Mouse (Mus musculus) kidney, adult 10 weeks (tissue): ENCODE data around the gene Ss18l2. TPM values are rescaled to one million over a fixed set of nuclear protein-coding genes. Genes with fewer than 3 reads are reported as not detected.

Source experiments
- polyA plus RNA-seq: library from polyadenylated mRNA; stranded (reverse); fragments of 350-450 nt; fragmentation: Illumina TruSeq; extraction: RNeasy Lipid Tissue Mini Kit (QIAGEN cat#74804); gene quantifications from one replicate; pipeline ENCODE4 v1.2.3, GENCODE M21; 2014; ENCODE audit warnings: low read depth, low replicate concordance

The Ss18l2 gene
- 77.1 TPM for polyA plus RNA-seq

GRCm38 (mm10) chr9:121709898-121710583 is at the start of gene Ss18l2:
Gene Ss18l2 (plus strand): TSS chr9:121710329.

GRCm38 (mm10) chr9:121704646-121705625 is 5.2 kb upstream of the Ss18l2 start, which contains the start of gene Sec22c:
Gene Sec22c (minus strand): TSS chr9:121705490.

GRCm38 (mm10) chr9:121718792-121719318 is 8.7 kb downstream of the Ss18l2 start, which contains the start of gene Nktr:
Gene Nktr (plus strand): TSS chr9:121719169.

GRCm38 (mm10) chr9:121759091-121760081 is 49.3 kb downstream of the Ss18l2 start, which contains the start of gene Zfp651:
Gene Zfp651 (plus strand): TSS chr9:121759330.

Other genes with a start within 250 kb of the Ss18l2 start
- gene Cck, start 214.6 kb upstream of the Ss18l2 start, polyA plus RNA-seq, result 10.9 TPM
- gene Lyzl4, start 68.2 kb upstream of the Ss18l2 start, polyA plus RNA-seq, result not detected
- gene Vipr1, start 67.6 kb upstream of the Ss18l2 start, polyA plus RNA-seq, result 0.24 TPM
- 6.2 TPM for gene Sec22c, start 4.8 kb upstream of the Ss18l2 start, polyA plus RNA-seq
- 81.3 TPM for gene Nktr, start 8.8 kb downstream of the Ss18l2 start, polyA plus RNA-seq
- gene Zfp651, start 49.0 kb downstream of the Ss18l2 start, polyA plus RNA-seq, result 0.08 TPM
- gene Klhl40, start 67.3 kb downstream of the Ss18l2 start, polyA plus RNA-seq, result not detected
- not detected for gene Hhatl, start 82.2 kb downstream of the Ss18l2 start, polyA plus RNA-seq
- gene Ccdc13, start 129.1 kb downstream of the Ss18l2 start, polyA plus RNA-seq, result not detected
- gene Higd1a, start 148.0 kb downstream of the Ss18l2 start, polyA plus RNA-seq, result 76.6 TPM
- gene Ackr2, start 188.0 kb downstream of the Ss18l2 start, polyA plus RNA-seq, result 0.32 TPM
- not detected for gene Cyp8b1, start 206.0 kb downstream of the Ss18l2 start, polyA plus RNA-seq
- 0.12 TPM for gene Fam198a, start 240.7 kb downstream of the Ss18l2 start, polyA plus RNA-seq